Mouse (Mus musculus): ENCODE data around the gene Pdzrn4.

DNA sequence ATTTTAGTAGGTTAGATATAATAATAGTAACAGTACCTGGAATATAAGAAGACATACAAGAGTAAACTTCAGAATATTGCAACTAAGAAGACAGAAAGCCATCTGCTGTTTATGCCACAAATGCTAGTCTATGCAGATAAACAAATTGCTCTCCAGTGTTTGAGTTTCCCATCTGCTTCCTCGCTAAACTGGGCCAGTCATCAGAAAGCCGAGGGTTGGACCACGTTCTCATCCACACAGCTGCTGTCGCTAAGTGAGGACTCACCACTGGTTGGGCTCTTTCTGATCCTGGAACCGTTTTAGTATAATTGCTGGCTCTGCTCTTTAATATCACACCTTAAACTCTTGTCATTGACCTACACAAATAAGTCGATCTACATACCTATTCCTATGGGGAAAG is 85.5 kb downstream of the Pdzrn4 start:
- TF ChIP-seq POLR2A (IDR thresholded peaks at IDR 0.05; ENCODE audit: insufficient read depth, low read length) (no peak), EP300 (IDR thresholded peaks at IDR 0.05; ENCODE audit: insufficient read depth, low read depth, low read length) (no peak)
